Mouse (Mus musculus) cerebellum, adult 2 months (tissue): ENCODE measurements around the gene Hbb-bh1. TPM values are rescaled to one million over a fixed set of nuclear protein-coding genes. Genes with fewer than 3 reads are reported as not detected.

Source experiments
- DNase-seq, 2 experiments: peaks; one replicate each; pipeline ENCODE4 v3.0.0; 2021
- H3K27ac ChIP-seq: fragments of 200-500 bp; 2 replicates; pipeline ENCODE4 v1.5.1; 2012; ENCODE audit warnings: low read length, control low read depth, inconsistent platforms; ENCODE audit not compliant: insufficient read depth
- H3K27me3 ChIP-seq: fragments of 200-500 bp; 2 replicates; pipeline ENCODE4 v1.6.1; 2012; ENCODE audit warnings: inconsistent platforms, mild to moderate bottlenecking, low read length, moderate library complexity; ENCODE audit not compliant: control insufficient read depth, insufficient read depth
- H3K4me1 ChIP-seq: fragments of 200-500 bp; 2 replicates; pipeline ENCODE4 v1.6.1; 2011; ENCODE audit warnings: low read length; ENCODE audit not compliant: control insufficient read depth, insufficient read depth
- H3K4me3 ChIP-seq: fragments of 200-500 bp; replicated peaks from 2 replicates; pipeline ENCODE3; 2011; ENCODE audit warnings: mild to moderate bottlenecking, low read depth, low read length, control low read depth; ENCODE audit not compliant: insufficient read depth
- CTCF ChIP-seq: fragments of 200-500 bp; IDR thresholded peaks from 2 replicates; pipeline ENCODE4 v1.5.1; 2011; ENCODE audit warnings: low read depth, mild to moderate bottlenecking, control low read depth, low read length, moderate library complexity, borderline replicate concordance; ENCODE audit not compliant: insufficient read depth
- POLR2A ChIP-seq: fragments of 200-500 bp; IDR thresholded peaks from 2 replicates; pipeline ENCODE4 v1.6.1; 2011; ENCODE audit warnings: low read length, control low read depth, borderline replicate concordance; ENCODE audit not compliant: insufficient read depth
- WGBS: fragments of 180-500 bp; shearing (Covaris S2); methylation state at CpG from one replicate; pipeline ENCODE4 v1.1.7; 2018; 5-methylcytosine and 5-hydroxymethylcytosine counted together
- polyA plus RNA-seq: library from polyadenylated mRNA; depleted of rRNA; stranded (reverse); fragments of >200 nt; gene quantifications from 2 replicates; pipeline ENCODE4 v1.2.3, GENCODE M21; 2012; rRNA removed

Gene Hbb-bh1
- 0.41 TPM in 1 of 2 replicates, not detected in the other for polyA plus RNA-seq

GRCm38 (mm10) chr7:103843034-103843433, at the start of gene Hbb-bh1:
TSS of gene Hbb-bh1 (minus strand) at chr7:103843164.
- H3K4me3 ChIP-seq, result no peak within 1 kb of the TSS
- DNase-seq, result no peak
- no peak within 1 kb of the TSS for H3K27ac ChIP-seq
- TF ChIP-seq CTCF, result no peak
- no peaks in the 10 kb centered on the region for H3K4me1 ChIP-seq
- H3K27me3 ChIP-seq, result no peaks in the 10 kb centered on the region
- 84% methylated on average over 2 of the region's 2 CpGs for WGBS

DNA sequence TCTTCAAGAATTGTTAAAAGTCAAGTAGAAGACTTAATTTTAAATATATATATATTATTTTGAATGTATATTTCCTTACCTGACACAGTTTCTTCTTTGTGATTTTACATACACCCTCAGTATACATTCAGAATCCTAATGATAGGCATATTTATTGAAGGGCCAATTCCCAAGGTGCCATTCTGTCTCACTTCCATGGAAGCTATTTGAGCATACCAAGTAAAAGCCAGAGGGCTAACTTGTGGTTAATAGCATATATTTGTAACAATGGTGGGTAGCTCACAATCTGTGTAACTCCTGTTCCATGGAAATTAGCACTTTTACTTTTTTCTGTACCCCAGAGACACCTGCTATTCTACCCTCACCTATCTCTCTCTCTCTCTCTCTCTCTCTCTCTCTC, 43.2 kb upstream of the Hbb-bh1 start, which contains the start of gene Olfr66:
Gene Olfr66, minus strand, starts transcription at position 101 of the 400 bp plus-strand sequence.
- H3K27ac ChIP-seq, result no peak within 1 kb of the TSS
- no peak for TF ChIP-seq POLR2A
- TF ChIP-seq CTCF, result no peak
- no peaks in the 10 kb centered on the region for H3K27me3 ChIP-seq
- DNase-seq, result no peak
- H3K4me1 ChIP-seq, result no peaks in the 10 kb centered on the region
- H3K4me3 ChIP-seq, result no peak within 1 kb of the TSS

GRCm38 (mm10) chr7:103877093-103877492, 34.1 kb upstream of the Hbb-bh1 start:
- H3K4me3 ChIP-seq, result no peak overlapping the region
- no peak for TF ChIP-seq POLR2A
- TF ChIP-seq CTCF, result no peak
- H3K27ac ChIP-seq, result no peak overlapping the region
- 82% methylated on average over 2 of the region's 2 CpGs for WGBS
- no peaks in the 10 kb centered on the region for H3K27me3 ChIP-seq
- no peaks in the 10 kb centered on the region for H3K4me1 ChIP-seq
- no peak for DNase-seq

DNA sequence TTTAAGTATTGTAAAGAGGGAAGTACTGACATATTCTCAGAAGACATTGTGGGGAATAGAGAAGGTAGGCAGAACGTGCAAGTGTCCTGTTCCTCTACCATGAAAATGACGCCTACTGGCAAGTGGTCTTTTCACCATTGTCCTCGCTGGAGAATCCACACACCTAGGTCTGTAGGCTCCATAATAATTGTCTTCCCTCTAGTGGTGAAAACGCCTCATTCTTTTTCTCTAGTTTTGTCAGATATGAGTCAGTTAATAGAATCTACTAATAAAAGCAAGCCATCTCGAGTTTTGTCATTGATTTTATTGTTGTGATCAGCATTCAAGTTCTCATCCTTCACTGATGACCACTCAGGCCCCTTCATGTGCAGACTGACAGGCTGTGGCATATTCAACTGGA, 31.5 kb upstream of the Hbb-bh1 start:
- Histone ChIP-seq H3K4me3 (no peak overlapping the region), H3K4me1 (no peaks in the 10 kb centered on the region), H3K27ac (no peak overlapping the region), H3K27me3 (no peaks in the 10 kb centered on the region)
- TF ChIP-seq CTCF (no peak), POLR2A (no peak)
- WGBS, result 47% methylated on average over 5 of the region's 5 CpGs
- DNase-seq, result no peak

DNA sequence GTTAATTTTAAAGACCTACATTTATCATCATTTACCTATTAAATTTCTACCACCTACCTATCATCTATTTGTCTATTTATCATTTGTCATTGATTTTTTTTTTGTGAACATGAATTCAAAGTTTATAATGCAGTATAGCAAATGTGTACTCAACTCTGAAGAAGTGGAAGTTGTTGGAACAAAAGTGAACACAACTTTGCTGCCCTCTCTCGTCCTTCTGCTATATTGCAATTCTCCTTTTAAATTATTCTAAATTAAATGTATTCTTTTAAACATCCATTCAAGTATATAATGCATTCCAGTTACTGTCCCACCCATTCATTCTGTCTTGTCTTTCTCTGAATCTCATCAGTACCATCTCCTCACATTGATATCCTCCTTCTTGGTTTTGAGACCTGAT, 30.1 kb upstream of the Hbb-bh1 start:
- Histone ChIP-seq H3K4me1 (no peaks in the 10 kb centered on the region), H3K4me3 (no peak overlapping the region), H3K27ac (no peak overlapping the region), H3K27me3 (no peaks in the 10 kb centered on the region)
- DNase-seq, result no peak
- TF ChIP-seq POLR2A (no peak), CTCF (no peak)
- WGBS, result 0% methylated on average over 1 of the region's 1 CpGs

DNA sequence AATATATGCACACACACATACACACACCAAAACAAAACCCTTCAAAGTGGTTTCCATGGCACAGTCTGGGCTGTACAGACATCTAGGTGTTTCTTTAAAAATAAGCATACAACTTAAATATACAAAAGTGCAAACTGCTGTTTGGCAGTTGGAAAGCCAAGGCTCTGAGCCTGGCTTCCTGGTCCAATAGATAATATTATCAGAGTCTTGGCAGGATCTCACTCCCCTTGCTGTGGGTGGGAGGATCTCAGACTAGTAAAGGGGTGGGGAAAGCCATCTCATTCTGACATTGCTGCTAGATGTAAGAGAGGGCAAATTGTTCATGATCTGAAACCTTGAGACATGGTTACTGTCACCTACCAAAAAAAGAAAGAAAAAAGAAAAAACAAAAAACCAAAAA, 27.7 kb upstream of the Hbb-bh1 start:
- TF ChIP-seq POLR2A (no peak), CTCF (no peak)
- H3K4me1 ChIP-seq, result no peaks in the 10 kb centered on the region

DNA sequence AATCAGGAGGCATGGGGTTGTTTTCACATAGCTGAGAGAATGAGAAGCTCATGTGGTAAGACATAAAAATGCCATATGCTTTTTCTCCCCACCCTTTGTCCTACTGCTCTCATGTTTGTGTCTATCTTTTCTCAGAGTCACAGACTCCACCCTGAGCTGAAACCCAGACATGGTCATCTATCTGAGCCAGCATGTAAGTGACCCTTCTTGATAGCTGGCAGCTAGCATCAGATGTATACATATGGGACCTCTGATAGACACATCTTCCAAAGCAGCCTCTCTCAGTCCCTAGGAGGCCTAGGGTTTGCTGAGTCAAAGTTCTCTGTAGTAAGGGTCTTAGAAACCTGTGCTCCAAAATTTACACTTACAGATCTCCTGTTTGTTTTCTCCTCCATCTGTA, 22.8 kb upstream of the Hbb-bh1 start:
- Histone ChIP-seq H3K4me1 (no peaks in the 10 kb centered on the region), H3K4me3 (no peak overlapping the region), H3K27ac (no peak overlapping the region), H3K27me3 (no peaks in the 10 kb centered on the region)
- no peak for DNase-seq
- TF ChIP-seq CTCF, result no peak
- no peak for TF ChIP-seq POLR2A

More for the DNA sequence above, 27.7 kb upstream of the Hbb-bh1 start:
- no peaks in the 10 kb centered on the region for H3K27me3 ChIP-seq
- no peak overlapping the region for H3K27ac ChIP-seq
- DNase-seq, result no peak
- H3K4me3 ChIP-seq, result no peak overlapping the region

GRCm38 (mm10) chr7:103861531-103861930, 18.6 kb upstream of the Hbb-bh1 start:
- Histone ChIP-seq H3K4me3 (no peak overlapping the region), H3K27me3 (no peaks in the 10 kb centered on the region), H3K4me1 (no peaks in the 10 kb centered on the region), H3K27ac (no peak overlapping the region)
- no peak for DNase-seq
- 78% methylated on average over 3 of the region's 3 CpGs for WGBS
- TF ChIP-seq CTCF, result no peak
- TF ChIP-seq POLR2A, result no peak
